Mouse (Mus musculus) ES-Bruce4 (cell line): ENCODE results near the gene Stk36. TPM values are rescaled to one million over a fixed set of nuclear protein-coding genes. Genes with fewer than 3 reads are reported as not detected.

Experiments used
- H3K27ac ChIP-seq: 2 replicates; pipeline ENCODE4 v1.5.1; 2012; ENCODE audit warnings: low read length, inconsistent platforms; ENCODE audit not compliant: insufficient read depth
- H3K27me3 ChIP-seq: 2 replicates; pipeline ENCODE4 v1.6.1; 2012; ENCODE audit warnings: mild to moderate bottlenecking, low read length, inconsistent platforms; ENCODE audit not compliant: control insufficient read depth, poor library complexity, insufficient read depth, severe bottlenecking
- H3K36me3 ChIP-seq: 2 replicates; pipeline ENCODE4 v1.6.1; 2012; ENCODE audit warnings: inconsistent platforms, mild to moderate bottlenecking, low read length, moderate library complexity; ENCODE audit not compliant: control insufficient read depth, poor library complexity, insufficient read depth, severe bottlenecking
- H3K4me1 ChIP-seq: one replicate; pipeline ENCODE4 v1.8.1; 2011; ENCODE audit warnings: low read length; ENCODE audit not compliant: control insufficient read depth, insufficient read depth
- H3K4me3 ChIP-seq: 2 replicates; pipeline ENCODE4 v1.5.1; 2011; ENCODE audit warnings: low read depth, mild to moderate bottlenecking, low read length
- H3K9ac ChIP-seq: 2 replicates; pipeline ENCODE4 v1.6.1; 2012; ENCODE audit warnings: low read depth, mild to moderate bottlenecking, inconsistent platforms; ENCODE audit not compliant: poor library complexity, severe bottlenecking
- H3K9me3 ChIP-seq: replicated peaks from 2 replicates; pipeline ENCODE4 v1.6.1; 2012; ENCODE audit warnings: mild to moderate bottlenecking, low read length, inconsistent platforms; ENCODE audit not compliant: control insufficient read depth, poor library complexity, insufficient read depth, severe bottlenecking
- CTCF ChIP-seq: IDR thresholded peaks from one replicate; pipeline ENCODE4 v1.8.1; 2011; ENCODE audit warnings: low read depth, low read length
- EP300 ChIP-seq: IDR thresholded peaks from 2 replicates; pipeline ENCODE4 v1.6.1; 2011; ENCODE audit warnings: low read depth, low read length; ENCODE audit not compliant: insufficient read depth
- POLR2A ChIP-seq: IDR thresholded peaks from one replicate; pipeline ENCODE4 v1.8.1; 2011; ENCODE audit warnings: low read length; ENCODE audit not compliant: insufficient read depth
- polyA plus RNA-seq: library from polyadenylated mRNA; stranded (reverse); fragments of >200 nt; gene quantifications from 2 replicates; pipeline ENCODE4 v1.2.4, GENCODE M21; 2011; ENCODE audit warnings: low read depth; ENCODE audit not compliant: missing spikeins, insufficient read depth, insufficient read length

Gene Stk36
- polyA plus RNA-seq, 1 experiment, result 6.2 TPM

- no peak overlapping the region for H3K9ac ChIP-seq
Observed at GRCm38 (mm10) chr1:74677843-74678242, 76.6 kb downstream of the Stk36 start.

More at GRCm38 (mm10) chr1:74677843-74678242, 76.6 kb downstream of the Stk36 start:
- peaks cover 27% of the 10 kb centered on the region for H3K36me3 ChIP-seq
- no peak overlapping the region for H3K27ac ChIP-seq
- no peaks in the 10 kb centered on the region for H3K9me3 ChIP-seq
- TF ChIP-seq CTCF, result no peak
- no peak for TF ChIP-seq EP300
- no peak for TF ChIP-seq POLR2A
- H3K4me3 ChIP-seq, result no peak overlapping the region
- H3K4me1 ChIP-seq, result no peaks in the 10 kb centered on the region
- no peaks in the 10 kb centered on the region for H3K27me3 ChIP-seq

Other genes starting within 250 kb of the Stk36 start
- gene Catip, start 239.3 kb upstream of the Stk36 start, polyA plus RNA-seq, result 0.75 TPM in 1 of 2 replicates, not detected in the other
- 0.94 and 1.5 TPM in 2 replicates for gene Slc11a1, start 226.2 kb upstream of the Stk36 start, polyA plus RNA-seq
- gene Ctdsp1, start 209.9 kb upstream of the Stk36 start, polyA plus RNA-seq, result 28.6 and 33.6 TPM in 2 replicates
- 0.61 TPM in 2 replicates for gene Vil1, start 192.1 kb upstream of the Stk36 start, polyA plus RNA-seq
- 93.1 and 99.8 TPM in 2 replicates for gene Cnot9, start 95.4 kb upstream of the Stk36 start, polyA plus RNA-seq
- 1.8 and 2.9 TPM in 2 replicates for gene Plcd4, start 58.6 kb upstream of the Stk36 start, polyA plus RNA-seq
- 52.1 and 52.8 TPM in 2 replicates for gene Usp37, start 57.2 kb upstream of the Stk36 start, polyA plus RNA-seq
- gene Zfp142, start 13.2 kb upstream of the Stk36 start, polyA plus RNA-seq, result 15.9 and 20.0 TPM in 2 replicates
- 18.4 and 22.3 TPM in 2 replicates for gene Bcs1l, start 13.2 kb upstream of the Stk36 start, polyA plus RNA-seq
- gene Rnf25, start within 50 bp of the Stk36 start, polyA plus RNA-seq, result 39.6 and 40.4 TPM in 2 replicates
- gene Ttll4, start 60.3 kb downstream of the Stk36 start, polyA plus RNA-seq, result 123 and 129 TPM in 2 replicates
- 1.9 and 2.5 TPM in 2 replicates for gene Cyp27a1, start 112.1 kb downstream of the Stk36 start, polyA plus RNA-seq
- gene Prkag3, start 147.8 kb downstream of the Stk36 start, polyA plus RNA-seq, result 0.21 and 0.23 TPM in 2 replicates
- gene Wnt6, start 170.4 kb downstream of the Stk36 start, polyA plus RNA-seq, result 5.0 and 5.6 TPM in 2 replicates
- gene Wnt10a, start 190.1 kb downstream of the Stk36 start, polyA plus RNA-seq, result 0.79 and 0.81 TPM in 2 replicates